Mouse (Mus musculus) ES-E14 (cell line): Measurements from ENCODE around the gene Rpl27a. TPM values are rescaled to one million over a fixed set of nuclear protein-coding genes. Genes with fewer than 3 reads are reported as not detected.

Experiments
- DNase-seq: peaks from one replicate; pipeline ENCODE4 v3.0.0-alpha.2; 2013; ENCODE audit warnings: low read depth, low spot score
- H3K27ac ChIP-seq: 2 replicates; pipeline ENCODE4 v1.5.1; 2012; ENCODE audit warnings: low read depth, mild to moderate bottlenecking, low read length, moderate library complexity, mixed read lengths; ENCODE audit not compliant: poor library complexity, insufficient read depth, severe bottlenecking
- H3K36me3 ChIP-seq: 2 replicates; pipeline ENCODE4 v1.6.1; 2012; ENCODE audit warnings: mild to moderate bottlenecking, low read length, moderate library complexity, mixed read lengths; ENCODE audit not compliant: control insufficient read depth, poor library complexity, insufficient read depth, severe bottlenecking
- H3K4me1 ChIP-seq, 2 experiments: fragments of 150-350 bp in 1 of 2; sonication (generic) in 1 of 2; 2 replicates each; pipeline ENCODE4 v1.6.1; 2012; ENCODE audit warnings: low read length in 2 of 2, mild to moderate bottlenecking in 1 of 2, mixed read lengths in 1 of 2; ENCODE audit not compliant: control insufficient read depth in 2 of 2, insufficient read depth in 2 of 2, poor library complexity in 1 of 2
- H3K4me3 ChIP-seq, 2 experiments: fragments of 150-350 bp in 1 of 2; sonication (generic) in 1 of 2; 2 replicates each; pipeline ENCODE4 v1.5.1; 2012; ENCODE audit warnings: low read length in 2 of 2, low read depth in 1 of 2, mild to moderate bottlenecking in 1 of 2, mixed read lengths in 1 of 2; ENCODE audit not compliant: insufficient read depth in 1 of 2, poor library complexity in 1 of 2, severe bottlenecking in 1 of 2
- H3K9ac ChIP-seq: 2 replicates; pipeline ENCODE4 v1.6.1; 2012; ENCODE audit warnings: low read depth, mild to moderate bottlenecking, low read length, mixed read lengths; ENCODE audit not compliant: poor library complexity, insufficient read depth, severe bottlenecking
- H3K9me3 ChIP-seq: fragments of 150-350 bp; sonication (generic); 2 replicates; pipeline ENCODE4 v1.6.1; 2012; ENCODE audit warnings: low read depth, mild to moderate bottlenecking, low read length; ENCODE audit not compliant: control insufficient read depth, insufficient read depth
- CHD2 ChIP-seq: IDR thresholded peaks from 2 replicates; pipeline ENCODE4 v1.6.1; 2014; ENCODE audit warnings: mild to moderate bottlenecking, low read depth, low read length, inconsistent platforms
- HCFC1 ChIP-seq: IDR thresholded peaks from 2 replicates; pipeline ENCODE4 v1.6.1; 2012; ENCODE audit warnings: low read length, inconsistent platforms, borderline replicate concordance; ENCODE audit not compliant: insufficient read depth
- MAFK ChIP-seq: IDR thresholded peaks from 2 replicates; pipeline ENCODE4 v1.6.1; 2014; ENCODE audit warnings: mild to moderate bottlenecking, low read depth, low read length, inconsistent platforms; ENCODE audit not compliant: insufficient read depth
- ZC3H11A ChIP-seq: IDR thresholded peaks from 2 replicates; pipeline ENCODE4 v1.6.1; 2012; ENCODE audit warnings: low read depth, mild to moderate bottlenecking, inconsistent platforms, low read length, borderline replicate concordance
- ZNF384 ChIP-seq: IDR thresholded peaks from 2 replicates; pipeline ENCODE4 v1.6.1; 2012; ENCODE audit warnings: low read depth, low read length, inconsistent platforms
- in situ Hi-C, 2 experiments: fragments of 600-800 bp; cut with MboI; formaldehyde crosslinking; loops; one replicate each; pipeline ENCODE4 v1.15.1; 2025; ENCODE audit warnings: low sequenced_read_pairs in 2 of 2, inconsistent platforms in 1 of 2; ENCODE audit not compliant: unreplicated experiment in 2 of 2
- total RNA-seq: library from RNA; depleted of rRNA; stranded (reverse); fragments of 300-350 nt; gene quantifications from 2 replicates; pipeline ENCODE4 v1.2.3, GENCODE M21; 2012

The Rpl27a gene
- total RNA-seq, 1 experiment: 1,397 TPM

DNA sequence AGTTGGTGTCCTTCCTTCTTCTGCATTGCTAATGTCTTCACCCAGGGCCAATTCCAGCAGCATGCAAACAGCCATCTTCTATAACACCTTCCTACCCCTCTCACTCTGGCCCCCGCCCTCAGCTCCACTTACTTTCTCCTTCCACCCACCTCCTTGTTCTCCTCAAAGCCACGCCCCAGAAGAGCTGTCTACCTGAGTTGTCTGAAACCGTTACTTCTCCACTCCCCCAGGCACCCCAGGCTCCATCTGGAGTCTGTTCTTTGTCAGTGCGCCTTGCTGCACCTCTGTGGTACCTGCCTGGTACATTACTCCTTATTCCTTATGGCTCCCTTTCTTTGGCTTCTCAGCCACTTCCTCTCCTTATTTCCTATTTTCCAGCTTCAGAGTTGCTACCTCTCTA is 14.2 kb downstream of the Rpl27a start:
- Histone ChIP-seq H3K4me3 (no peak overlapping the region), H3K9me3 (no peaks in the 10 kb centered on the region), H3K9ac (no peak overlapping the region), H3K27ac (no peak overlapping the region), H3K36me3 (peaks cover 2% of the 10 kb centered on the region; the same call in 1 of the 2 replicates), H3K4me1 (no peaks in the 10 kb centered on the region)
- in situ Hi-C loops: no loop called here
- TF ChIP-seq ZNF384 (no peak), MAFK (no peak), HCFC1 (no peak), CHD2 (no peak), ZC3H11A (no peak)
- DNase-seq: no peak

DNA sequence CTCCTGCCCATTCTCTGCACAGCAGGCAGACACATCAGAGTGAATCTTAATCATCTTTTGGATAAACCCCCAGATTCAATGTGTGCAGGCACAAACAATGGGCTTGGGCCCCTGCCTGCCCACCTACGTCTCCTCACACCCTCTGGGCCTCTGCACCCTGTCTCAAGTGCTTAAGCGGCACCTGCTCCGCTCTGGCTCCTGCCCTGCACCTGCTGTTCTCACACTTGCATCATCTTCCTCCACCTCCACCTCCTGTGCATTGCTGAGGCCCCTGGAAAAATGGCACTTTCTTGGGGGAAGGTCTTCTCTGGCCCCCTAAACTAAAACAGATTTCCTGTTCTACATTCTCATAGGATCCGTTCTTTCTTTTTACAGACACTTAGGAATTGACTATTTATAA is 14.9 kb downstream of the Rpl27a start:
- in situ Hi-C loops: no loop called here
- no peak for DNase-seq
- Histone ChIP-seq H3K4me1 (no peaks in the 10 kb centered on the region), H3K36me3 (peaks cover 2% of the 10 kb centered on the region; the same call in 1 of the 2 replicates), H3K9ac (no peak overlapping the region), H3K9me3 (no peaks in the 10 kb centered on the region), H3K27ac (no peak overlapping the region), H3K4me3 (no peak overlapping the region)
- no peak for TF ChIP-seq ZC3H11A
- TF ChIP-seq MAFK: no peak
- TF ChIP-seq ZNF384: no peak
- no peak for TF ChIP-seq CHD2
- TF ChIP-seq HCFC1: no peak

DNA sequence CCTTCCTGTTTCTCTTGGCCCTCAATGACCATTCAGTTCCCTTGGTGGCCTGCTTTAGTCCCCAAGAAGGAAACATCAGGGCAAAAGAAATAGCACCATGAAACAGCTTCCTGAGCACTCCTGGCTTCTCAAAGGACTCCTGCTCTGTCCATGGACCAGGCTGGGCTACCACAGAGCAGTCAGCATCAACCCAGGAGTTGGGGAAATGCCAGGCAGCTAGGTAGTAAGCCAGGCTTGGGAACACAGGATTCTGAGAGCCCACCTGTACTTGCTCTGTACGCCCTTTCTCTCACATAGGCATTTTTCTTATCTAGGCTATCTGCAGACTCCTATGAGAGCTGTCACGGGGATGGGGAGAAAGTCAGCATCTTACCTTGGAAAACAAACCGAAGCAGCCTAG is 16.0 kb downstream of the Rpl27a start:
- H3K4me3 ChIP-seq: no peak overlapping the region
- H3K27ac ChIP-seq: no peak overlapping the region
- TF ChIP-seq CHD2: no peak
- no peak for TF ChIP-seq ZNF384
- no peak for TF ChIP-seq ZC3H11A
- no peak for TF ChIP-seq HCFC1
- TF ChIP-seq MAFK: no peak
- H3K9ac ChIP-seq: no peak overlapping the region
- in situ Hi-C loops: no loop called here
- no peaks in the 10 kb centered on the region for H3K9me3 ChIP-seq
- no peak for DNase-seq
- no peaks in the 10 kb centered on the region for H3K4me1 ChIP-seq
- peaks cover 2% of the 10 kb centered on the region; the same call in 1 of the 2 replicates for H3K36me3 ChIP-seq

DNA sequence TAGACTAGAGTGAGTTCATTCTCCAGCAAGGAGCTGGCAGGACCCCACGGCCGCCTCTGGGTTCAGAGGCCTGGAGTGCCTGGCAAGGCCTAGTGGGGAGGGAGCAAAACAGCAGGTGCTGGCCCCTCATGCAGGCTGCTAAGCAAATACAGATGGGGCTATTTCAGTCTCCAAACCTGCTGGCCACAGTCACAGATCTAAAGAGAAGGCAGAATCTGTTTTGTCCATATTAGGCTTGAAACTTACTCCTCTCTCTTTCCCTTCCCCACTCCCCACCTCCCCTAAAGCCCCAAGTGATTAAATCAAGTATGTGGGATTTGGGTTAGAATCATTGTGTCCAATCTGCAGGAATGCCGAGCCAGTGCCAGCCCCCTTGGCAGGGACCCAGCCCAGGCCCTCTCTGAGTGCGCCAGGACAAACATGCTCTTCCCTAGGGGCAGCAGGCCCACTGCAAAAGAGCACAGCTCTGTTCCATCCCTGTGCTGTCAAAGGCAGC is 17.6 kb downstream of the Rpl27a start:
- in situ Hi-C loops: no loop called here
- Histone ChIP-seq H3K9me3 (no peaks in the 10 kb centered on the region), H3K4me3 (no peak overlapping the region), H3K27ac (no peak overlapping the region), H3K9ac (no peak overlapping the region), H3K4me1 (no peaks in the 10 kb centered on the region), H3K36me3 (peaks cover 2% of the 10 kb centered on the region; the same call in 1 of the 2 replicates)
- DNase-seq: no peak
- TF ChIP-seq HCFC1 (no peak), MAFK (no peak)

DNA sequence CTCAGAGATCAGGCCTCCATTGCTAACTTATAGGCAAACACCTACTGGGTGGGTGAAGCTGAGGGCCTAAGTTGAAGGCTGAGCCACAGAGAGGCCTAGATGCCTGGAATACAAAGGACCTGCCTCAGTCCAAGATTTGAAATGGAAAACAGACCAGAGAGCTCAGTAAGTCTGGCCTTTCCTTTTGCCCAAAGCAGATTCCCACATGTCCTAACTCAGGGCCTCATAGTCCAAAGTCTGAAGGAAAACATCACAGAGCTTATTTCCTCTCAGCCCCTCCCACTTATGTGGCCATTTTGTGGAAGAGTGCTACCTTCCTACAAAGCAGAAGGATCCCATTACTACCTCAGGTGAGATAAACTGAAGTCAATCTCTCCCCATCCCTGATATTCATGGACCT is 22.0 kb downstream of the Rpl27a start:
- Histone ChIP-seq H3K4me3 (no peak overlapping the region), H3K27ac (no peak overlapping the region), H3K4me1 (no peaks in the 10 kb centered on the region), H3K9ac (no peak overlapping the region), H3K36me3 (peaks cover 8% of the 10 kb centered on the region; the same call in 1 of the 2 replicates), H3K9me3 (no peaks in the 10 kb centered on the region)
- in situ Hi-C loops: no loop called here
- TF ChIP-seq MAFK (no peak), ZNF384 (no peak), ZC3H11A (no peak), HCFC1 (no peak), CHD2 (no peak)
- DNase-seq: no peak
